Mouse (Mus musculus) brain, embryonic 14.5 days (tissue): ENCODE measurements around the gene Rtn4r. TPM values are rescaled to one million over a fixed set of nuclear protein-coding genes. Genes with fewer than 3 reads are reported as not detected.

Experiments used
- DNase-seq: peaks from one replicate; pipeline ENCODE4 v3.0.0-alpha.2; 2011; ENCODE audit warnings: low read depth
- CTCF ChIP-seq: fragments of 200-500 bp; IDR thresholded peaks from 2 replicates; pipeline ENCODE4 v1.5.1; 2012; ENCODE audit warnings: inconsistent platforms, mild to moderate bottlenecking, moderate library complexity, borderline replicate concordance; ENCODE audit not compliant: insufficient read depth, insufficient read length; ENCODE audit errors: extremely low read depth
- POLR2A ChIP-seq: fragments of 200-500 bp; IDR thresholded peaks from 2 replicates; pipeline ENCODE4 v1.6.1; 2012; ENCODE audit warnings: mild to moderate bottlenecking, inconsistent platforms, borderline replicate concordance; ENCODE audit not compliant: poor library complexity, insufficient read depth, insufficient read length, severe bottlenecking; ENCODE audit errors: extremely low read depth
- polyA plus RNA-seq: library from polyadenylated mRNA; depleted of rRNA; stranded (reverse); fragments of >200 nt; gene quantifications from 2 replicates; pipeline ENCODE4 v1.2.3, GENCODE M21; 2012

The Rtn4r gene
- polyA plus RNA-seq, 1 experiment, result 50.3 TPM

DNA sequence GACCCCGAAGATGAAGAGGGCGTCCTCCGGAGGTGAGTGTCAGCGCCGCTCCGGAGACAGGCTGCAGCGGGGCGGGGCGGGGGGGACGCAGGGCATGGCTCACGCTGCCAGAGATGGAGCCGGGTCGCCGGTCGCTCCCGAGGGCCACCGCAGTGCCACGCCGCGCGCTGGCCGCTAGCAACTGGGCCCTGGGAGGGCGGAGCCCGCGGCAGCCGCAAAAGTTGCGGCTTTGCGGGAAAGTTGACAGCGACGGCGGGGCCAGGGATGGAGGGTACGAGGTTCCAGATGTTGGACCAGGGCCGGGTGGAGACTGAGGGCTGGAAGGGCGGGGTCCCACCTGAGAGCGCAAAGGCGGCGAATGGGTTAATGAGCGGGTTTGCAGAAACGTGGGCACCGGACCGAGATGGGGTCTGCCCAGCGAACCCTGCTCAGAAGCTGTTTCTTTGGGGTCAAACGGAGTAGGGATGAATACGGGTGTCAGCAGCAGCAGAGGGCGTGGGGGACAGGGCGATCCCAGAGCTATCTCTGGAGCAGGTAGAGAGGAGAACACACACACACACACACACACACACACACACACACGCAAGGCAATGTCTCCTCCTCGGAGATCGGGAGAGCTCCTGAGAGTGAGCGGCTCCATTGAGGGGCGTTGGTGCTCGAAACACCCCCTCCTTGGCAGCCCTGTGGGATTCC, 575 bp downstream of the Rtn4r start:
- TF ChIP-seq POLR2A, result no peak
- TF ChIP-seq CTCF, result no peak
- DNase-seq, result no peak

DNA sequence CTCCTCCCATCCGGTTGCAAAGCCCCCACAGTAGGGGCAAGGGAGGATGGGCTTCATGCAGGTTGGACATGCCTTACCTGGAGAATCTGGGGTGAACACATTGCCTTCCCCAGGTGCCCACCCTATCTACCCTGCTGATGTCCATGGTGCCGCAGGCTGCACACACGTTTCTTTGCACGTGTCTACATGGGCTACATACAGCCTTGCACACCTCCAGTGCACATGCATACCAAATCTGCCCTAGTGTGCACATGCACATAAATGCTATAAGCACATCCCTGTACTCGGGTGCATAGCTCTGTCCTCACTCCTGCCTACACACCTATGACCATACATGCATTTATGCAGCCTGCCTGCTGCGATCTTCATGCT, 1.1 kb downstream of the Rtn4r start:
- TF ChIP-seq POLR2A (no peak), CTCF (no peak)
- DNase-seq, result no peak

DNA sequence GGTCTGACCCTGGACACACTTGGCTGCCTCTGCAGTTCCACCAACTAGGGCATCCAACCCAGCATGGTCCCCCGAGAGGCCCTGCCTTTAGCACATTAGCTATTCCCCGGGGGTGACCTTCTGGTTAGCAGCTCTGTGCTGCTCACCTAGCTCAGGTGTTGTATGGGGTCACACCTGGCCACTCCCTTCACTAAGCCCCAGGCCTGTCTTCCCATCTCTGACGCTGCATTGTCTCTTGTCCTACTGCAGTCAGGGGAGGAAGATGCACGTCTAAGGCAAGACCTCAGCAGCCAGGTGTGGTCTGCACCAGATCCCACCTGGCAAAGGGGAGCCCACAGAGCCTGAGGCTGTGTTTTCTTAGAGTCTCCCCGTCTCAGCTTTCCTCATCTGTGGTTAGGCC, 2.0 kb downstream of the Rtn4r start:
- TF ChIP-seq CTCF (no peak), POLR2A (no peak)
- no peak for DNase-seq

DNA sequence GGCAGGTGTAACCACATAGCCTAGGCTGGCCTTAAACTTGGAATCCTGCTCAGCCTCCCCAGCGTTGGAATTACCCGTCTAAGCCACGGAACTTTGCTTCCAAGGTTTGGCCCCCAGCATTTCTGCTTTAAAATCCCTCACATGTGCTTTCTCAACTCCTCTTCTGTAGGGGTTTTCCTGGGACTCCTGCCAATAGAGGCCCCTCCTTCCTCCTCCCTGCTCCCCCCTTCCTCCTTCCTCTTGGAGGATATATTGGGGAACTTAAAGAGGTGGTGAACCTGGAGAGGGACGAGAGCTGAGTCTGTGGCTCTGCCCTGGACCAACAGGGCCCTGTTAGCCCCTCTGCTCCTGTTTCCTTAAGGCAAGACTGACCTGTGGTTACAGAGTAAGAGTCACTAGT, 2.8 kb downstream of the Rtn4r start:
- no peak for TF ChIP-seq POLR2A
- peak; percentile 85 for DNase-seq

DNA sequence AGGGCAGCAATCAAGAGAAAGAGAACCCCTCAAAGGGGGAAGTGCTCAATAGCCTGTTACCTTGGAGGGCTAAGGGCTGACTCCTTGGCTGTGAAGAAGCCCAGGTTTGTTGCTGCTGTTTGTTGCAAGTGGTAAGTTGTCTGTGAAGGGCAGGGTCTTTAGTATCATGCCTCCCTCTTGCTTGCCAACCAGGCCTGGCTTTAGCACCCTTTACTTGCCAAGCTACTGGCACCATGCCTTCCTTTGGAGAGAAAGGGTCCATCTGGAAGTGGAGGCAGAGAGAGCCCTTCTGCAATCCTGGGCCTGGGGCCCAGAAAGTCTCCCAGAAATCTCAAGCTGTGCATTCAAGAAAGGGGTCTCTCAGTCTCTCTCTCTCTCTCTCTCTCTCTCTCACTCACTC, 3.3 kb downstream of the Rtn4r start:
- peak; percentile 92 for DNase-seq
- no peak for TF ChIP-seq POLR2A
- no peak for TF ChIP-seq CTCF

DNA sequence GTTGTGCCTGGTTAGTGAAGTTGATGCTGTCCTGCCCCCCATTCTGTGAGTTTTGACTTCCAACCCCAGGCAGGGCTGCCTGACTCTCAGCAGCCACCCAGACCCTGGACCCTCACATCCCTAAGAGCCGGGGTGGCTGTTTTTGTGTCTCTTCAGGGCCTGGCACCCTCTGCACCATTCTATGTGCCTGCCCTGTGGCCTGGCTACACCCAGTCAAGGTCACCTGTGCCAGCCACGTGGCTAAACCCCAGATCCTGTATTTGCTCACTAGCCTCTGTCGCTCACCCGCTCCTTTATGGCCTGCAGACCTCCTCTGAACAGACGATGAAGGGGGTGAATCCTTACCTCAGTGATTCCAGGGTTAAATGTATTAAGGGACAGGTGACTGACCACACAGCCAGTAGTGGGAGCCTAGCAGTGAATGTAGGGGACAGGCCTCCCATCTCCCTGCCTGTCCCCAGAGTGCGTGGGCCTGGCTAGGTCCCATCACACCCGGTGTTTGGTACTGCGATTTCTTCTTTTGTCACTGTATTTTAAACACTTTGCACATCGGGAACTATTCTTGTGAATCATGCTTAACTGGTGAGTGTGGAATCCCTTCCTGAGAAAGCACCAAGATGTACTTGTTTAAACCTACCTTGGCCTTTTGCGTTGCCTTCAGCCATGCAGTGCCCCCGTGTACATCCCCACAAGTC, 4.0 kb downstream of the Rtn4r start:
- no peak for DNase-seq
- TF ChIP-seq CTCF (no peak), POLR2A (no peak)

DNA sequence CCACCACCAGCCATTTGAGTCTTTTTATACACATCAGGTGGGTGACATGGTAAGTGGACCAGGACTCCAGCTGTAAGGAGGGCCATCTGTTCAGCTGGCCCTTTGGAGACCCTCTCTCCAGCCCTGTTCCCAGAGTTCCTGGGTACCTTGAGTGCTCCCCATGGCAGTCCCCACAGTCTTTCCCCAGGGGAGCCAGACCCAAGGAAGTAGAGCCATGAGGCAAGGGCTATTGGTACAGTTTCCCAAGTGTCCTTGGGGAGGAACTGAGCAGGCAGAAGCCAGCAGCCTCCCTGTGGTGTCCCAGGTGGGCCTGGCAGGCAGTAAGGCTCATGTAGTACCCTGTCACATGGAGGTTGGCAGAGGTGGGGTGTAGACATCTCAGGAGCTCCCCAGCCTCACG, 4.6 kb downstream of the Rtn4r start:
- no peak for TF ChIP-seq POLR2A
- no peak for TF ChIP-seq CTCF
- DNase-seq, result no peak

DNA sequence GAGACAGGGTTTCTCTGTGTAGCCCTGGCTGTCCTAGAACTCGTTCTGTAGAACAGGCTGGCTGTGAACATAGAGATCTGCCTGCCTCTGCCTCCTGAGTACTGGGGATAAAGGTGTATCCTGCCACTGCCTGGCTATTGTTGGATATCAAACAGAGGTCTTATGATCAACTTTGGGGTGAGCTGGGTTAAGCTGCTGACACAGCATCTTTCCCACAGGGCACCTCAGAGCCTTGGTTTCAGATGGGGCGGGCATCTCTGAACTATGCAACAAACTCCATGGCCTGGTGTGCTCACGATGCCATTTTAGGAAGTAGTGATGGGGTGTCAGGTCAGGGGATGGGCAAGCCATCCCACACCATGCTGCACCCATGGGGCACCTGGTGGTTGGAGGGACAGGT, 5.1 kb downstream of the Rtn4r start:
- TF ChIP-seq CTCF, result no peak
- TF ChIP-seq POLR2A, result no peak
- no peak for DNase-seq

DNA sequence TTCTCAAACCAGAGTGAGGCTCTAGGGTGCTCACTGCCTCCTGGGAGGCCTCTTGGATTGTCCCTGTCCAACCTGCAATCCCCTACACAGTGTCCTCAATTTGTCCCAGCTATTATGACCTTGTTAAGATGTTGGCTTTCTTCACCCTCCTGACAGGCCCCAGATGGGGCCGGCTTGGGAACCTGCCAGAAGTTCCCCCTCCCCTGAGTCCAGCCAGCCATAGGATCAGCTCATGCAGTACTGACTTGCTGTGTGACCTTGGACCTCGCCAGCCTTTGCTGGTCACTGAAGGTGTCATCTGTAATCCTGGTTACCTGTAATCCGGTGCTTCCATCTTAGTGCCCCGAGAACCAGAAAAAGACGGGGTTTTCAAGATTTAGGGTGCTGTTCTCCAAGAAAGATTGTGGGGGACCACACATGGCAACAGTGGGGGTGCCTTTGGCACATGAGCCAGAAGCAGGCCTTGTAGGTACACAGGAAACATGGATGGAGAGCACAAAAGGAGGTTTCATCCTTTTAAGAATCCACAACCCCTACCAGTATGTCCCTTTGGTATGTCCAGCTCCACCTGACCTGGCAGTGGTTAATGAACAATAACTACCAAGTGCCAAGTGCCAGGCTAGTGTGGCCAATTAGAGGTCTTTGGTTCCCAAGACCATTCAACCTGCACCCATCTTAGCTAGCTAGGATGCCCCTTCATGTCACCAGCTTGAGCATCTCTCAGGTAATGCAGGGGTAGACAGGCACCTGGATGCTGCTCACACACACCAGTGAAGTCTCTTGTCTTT, 5.9 kb downstream of the Rtn4r start:
- no peak for DNase-seq
- TF ChIP-seq POLR2A (no peak), CTCF (no peak)

DNA sequence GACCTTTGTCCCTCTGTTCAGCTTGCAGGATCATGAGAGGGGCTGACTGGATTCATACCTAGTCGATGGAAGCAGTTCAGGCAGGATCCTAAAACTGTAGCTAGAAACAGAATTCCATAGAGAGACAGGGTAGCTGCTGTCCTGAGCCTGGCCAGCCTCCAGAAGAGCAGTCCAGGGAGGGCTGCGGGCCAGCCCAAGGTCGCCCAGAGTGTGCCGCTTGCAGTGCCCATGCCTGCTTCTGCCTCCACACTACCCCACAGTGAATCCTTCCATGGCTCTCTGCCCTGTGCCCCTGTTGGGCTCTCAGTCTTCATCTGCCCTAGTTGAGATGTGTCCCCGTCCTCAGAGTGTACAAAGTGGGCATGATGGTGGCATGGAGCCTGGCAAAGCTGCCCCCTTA, 7.8 kb downstream of the Rtn4r start:
- DNase-seq, result no peak
- TF ChIP-seq POLR2A (no peak), CTCF (no peak)

DNA sequence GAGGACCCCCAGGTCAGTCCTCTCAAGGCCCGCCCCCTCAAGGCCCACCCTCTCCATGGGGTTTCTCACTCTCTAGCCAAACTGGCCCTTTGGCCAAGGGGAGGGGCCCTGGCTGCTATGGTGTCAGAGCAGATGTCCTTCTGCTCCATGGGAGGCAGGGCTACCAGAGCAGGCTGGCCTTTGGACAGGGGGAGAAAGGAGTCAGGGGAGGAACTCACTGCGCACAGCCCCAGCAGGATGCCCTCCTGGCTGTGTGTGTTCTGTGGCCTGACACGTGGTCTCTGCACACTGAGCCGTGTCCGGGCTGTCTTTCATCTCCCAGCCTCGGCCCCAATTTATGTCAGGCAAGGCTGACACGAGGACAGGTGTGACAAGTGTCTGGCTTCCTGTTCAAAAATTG, 8.6 kb downstream of the Rtn4r start:
- no peak for DNase-seq
- TF ChIP-seq CTCF (no peak), POLR2A (no peak)

DNA sequence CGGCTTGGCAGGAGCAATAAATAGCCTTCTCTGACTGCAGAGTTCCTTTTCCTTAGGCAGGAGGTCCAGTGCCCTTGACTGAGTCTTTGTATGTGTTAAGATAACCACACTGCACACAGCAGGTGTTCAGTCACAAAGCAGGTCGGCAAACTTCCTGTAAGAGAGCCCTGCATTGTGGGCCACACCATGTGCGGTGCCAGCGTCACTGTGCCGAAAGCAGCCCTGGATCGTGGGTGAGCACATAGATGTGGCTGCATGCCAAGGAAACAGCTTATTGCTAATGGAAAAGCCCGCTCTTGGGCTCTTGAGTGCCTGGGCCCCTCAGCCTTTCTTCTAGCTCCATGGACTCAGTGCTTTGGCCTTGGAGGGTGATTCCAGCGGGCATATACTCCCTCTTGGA, 16.8 kb downstream of the Rtn4r start:
- TF ChIP-seq POLR2A (no peak), CTCF (no peak)
- peak; percentile 86 for DNase-seq

DNA sequence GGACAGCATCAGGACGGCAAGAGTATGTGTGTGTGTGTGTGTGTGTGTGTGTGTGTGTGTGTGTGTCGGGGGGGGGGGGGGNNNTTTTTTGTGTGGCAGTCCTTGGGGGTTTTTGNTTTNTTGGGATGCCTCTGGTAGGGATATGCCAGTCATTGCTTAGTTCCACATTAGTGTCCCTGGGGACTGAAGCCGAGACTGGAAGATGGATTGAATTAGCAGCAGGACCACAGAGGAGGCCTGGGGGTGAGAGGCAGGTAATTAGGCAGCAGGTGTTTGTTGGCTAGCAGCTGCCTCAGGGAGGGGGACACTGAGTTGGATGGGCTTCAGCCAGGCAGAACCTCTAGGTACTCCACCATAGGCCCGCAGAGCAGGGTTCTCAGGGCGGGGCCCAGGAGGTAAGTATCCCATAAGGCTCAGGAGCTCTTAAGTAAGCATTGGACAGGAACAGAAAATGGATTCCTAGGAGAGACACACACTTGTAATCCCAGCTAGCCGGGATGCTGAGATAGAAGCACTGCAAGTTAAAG, 18.0 kb downstream of the Rtn4r start:
- TF ChIP-seq CTCF (no peak), POLR2A (no peak)
- DNase-seq, result peak; percentile 50
